Mouse (Mus musculus) megakaryocyte progenitor cell, adult 5-6 weeks (primary cell): ENCODE results near the gene Hist1h4f. TPM values are rescaled to one million over a fixed set of nuclear protein-coding genes. Genes with fewer than 3 reads are reported as not detected.

Source experiments
- ATAC-seq: replicated peaks from 2 replicates; pipeline ENCODE4 v1.8.0; 2016; ENCODE audit warnings: mild to moderate bottlenecking, moderate TSS enrichment, inconsistent platforms; ENCODE audit not compliant: poor library complexity
- total RNA-seq, 2 experiments: library from RNA; stranded (forward) in 1 of 2; stranded (reverse) in 1 of 2; fragments of 157-497, 149-512 nt in 1 of 2; fragments of 200-1000 nt in 1 of 2; gene quantifications; 2 replicates each; pipeline versions ENCODE4 v1.2.3 to v1.2.4; 2015 to 2017

Hist1h4f gene
- total RNA-seq, 2 experiments from 2014 or later: 71.9 to 2,180 TPM

DNA sequence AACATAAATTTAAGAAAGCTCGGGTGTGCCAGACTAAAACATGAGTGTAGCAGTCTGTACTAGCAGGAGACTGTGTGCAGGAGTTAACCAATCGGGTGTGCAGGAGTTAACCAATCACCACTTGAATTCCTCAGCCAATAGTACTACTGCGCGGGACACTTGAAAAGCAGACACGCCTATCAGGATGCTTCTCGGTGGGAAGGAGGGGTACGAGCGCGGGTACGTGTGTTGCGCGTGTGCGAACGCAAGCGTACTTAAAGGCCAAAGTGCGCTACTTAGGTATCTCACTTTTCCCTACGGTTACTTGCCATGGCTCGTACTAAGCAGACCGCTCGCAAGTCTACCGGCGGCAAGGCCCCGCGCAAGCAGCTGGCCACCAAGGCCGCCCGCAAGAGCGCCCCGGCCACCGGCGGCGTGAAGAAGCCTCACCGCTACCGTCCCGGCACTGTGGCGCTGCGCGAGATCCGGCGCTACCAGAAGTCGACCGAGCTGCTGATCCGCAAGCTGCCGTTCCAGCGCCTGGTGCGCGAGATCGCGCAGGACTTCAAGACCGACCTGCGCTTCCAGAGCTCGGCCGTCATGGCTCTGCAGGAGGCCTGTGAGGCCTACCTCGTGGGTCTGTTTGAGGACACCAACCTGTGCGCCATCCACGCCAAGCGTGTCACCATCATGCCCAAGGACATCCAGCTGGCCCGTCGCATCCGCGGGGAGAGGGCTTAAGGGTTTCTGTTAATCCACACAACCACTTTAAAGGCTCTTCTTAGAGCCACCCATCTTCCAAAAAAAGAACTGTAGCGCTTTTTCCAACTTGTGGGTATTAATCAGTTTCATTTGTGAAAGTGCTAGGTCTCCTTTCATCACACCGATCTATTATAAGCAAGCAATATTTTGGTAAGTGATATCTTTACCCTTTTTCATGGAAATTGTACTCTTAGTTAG, 16.0 kb downstream of the Hist1h4f start, which contains the start of gene Hist1h3g:
Gene Hist1h3g (plus strand): TSS at position 286 of the 939 bp plus-strand sequence.
- peak; percentile 62 for ATAC-seq

DNA sequence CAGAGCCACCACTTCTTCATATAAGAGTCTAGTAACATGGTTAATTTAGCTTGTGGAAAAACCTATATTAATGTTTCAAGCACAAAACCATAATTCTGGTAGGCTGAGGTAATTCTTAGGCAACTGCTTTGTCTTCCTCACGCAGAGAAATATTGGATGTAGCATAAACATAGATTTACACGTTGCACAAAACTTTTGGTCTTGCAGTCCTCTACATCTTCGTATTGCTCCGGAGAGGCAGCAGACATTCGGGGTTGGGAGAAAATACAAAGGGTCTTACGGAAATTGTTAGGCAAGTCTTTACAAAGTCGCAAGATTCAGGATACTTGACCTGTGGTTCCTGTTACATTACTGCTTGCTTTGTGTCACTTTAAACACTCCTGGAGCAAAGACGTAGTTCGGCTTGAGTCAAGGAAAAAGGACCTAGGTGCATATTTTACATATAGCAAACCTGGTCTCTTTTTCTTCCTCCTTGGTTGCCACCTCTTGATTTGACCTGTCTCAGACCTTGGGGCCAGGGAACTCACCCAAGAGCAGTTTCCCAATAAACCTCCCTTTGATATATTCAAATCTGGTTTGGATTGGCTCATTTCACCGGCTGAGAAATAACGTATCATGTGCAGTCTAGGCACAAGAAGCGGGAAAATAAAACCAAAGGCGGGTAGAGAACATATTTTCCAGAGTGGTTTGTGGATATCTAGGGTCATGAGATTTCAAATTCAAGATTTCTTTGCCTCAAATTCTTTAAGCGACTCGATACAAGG, 16.9 kb downstream of the Hist1h4f start:
- ATAC-seq: peak; percentile 8

DNA sequence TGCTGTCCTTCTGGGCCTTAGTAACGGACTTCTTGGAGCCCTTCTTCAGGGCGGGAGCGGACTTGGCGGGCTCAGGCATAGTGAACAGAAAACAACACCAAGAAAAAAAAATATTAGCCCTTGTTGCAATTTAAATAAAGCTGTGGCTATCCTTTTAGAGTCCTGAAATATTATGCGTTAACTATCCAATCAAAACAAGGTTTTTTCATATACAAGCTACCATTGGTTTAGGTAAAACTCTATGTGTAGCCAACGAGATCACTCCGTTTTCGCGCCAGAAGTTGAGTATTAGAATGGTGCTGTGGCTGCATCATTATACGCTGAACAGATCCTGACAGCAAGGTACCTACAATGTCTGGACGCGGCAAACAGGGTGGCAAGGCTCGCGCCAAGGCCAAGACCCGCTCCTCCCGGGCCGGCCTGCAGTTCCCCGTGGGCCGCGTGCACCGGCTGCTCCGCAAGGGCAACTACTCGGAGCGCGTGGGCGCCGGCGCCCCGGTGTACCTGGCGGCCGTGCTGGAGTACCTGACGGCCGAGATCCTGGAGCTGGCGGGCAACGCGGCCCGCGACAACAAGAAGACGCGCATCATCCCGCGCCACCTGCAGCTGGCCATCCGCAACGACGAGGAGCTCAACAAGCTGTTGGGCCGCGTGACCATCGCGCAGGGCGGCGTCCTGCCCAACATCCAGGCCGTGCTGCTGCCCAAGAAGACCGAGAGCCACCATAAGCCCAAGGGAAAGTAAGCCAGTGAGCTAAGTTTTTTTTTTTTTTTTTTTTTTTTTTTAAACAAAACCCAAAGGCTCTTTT, 17.7 kb downstream of the Hist1h4f start, which contains the start of gene Hist1h2af:
Gene Hist1h2af (plus strand): TSS at position 347 of the 808 bp plus-strand sequence.
- ATAC-seq: peak; percentile 33

DNA sequence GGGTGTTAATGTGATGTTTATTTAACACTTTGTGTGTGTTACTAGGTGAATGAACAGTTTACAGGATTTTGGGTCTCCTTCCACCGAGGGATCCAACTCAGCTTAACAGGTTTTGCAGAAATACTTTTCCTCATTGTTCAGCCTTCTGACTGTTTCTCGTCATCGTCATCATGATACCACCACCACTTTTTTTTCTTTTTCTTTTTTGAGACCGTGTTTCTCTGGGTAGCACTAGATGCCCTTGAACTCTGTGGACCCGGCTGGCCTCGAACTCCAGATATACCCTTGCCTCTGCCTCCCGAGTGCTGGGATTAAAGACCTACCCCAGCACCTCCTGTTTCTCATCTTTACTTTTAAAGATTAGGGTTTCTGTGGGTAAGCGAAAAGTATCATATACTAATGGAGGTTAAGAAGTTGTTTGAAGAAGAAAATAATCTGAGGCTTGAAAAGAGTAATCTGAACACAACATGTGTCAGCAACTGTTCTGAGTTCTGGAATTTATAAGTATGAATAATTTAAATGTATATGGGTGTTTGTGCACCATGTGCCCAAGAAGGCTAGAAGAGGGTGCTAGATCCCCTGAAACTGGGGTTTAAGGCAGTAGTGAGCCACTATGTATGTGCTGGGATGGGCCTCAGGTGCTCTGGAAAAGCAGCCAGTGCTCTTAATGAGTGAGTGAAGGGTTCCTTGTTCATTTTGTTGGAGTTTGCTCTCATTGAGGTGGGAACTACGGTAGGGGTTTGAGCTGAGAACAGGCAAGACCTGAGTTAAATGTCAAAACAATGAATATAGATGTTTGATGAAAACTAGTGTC, 19.0 kb downstream of the Hist1h4f start:
- ATAC-seq: no peak

DNA sequence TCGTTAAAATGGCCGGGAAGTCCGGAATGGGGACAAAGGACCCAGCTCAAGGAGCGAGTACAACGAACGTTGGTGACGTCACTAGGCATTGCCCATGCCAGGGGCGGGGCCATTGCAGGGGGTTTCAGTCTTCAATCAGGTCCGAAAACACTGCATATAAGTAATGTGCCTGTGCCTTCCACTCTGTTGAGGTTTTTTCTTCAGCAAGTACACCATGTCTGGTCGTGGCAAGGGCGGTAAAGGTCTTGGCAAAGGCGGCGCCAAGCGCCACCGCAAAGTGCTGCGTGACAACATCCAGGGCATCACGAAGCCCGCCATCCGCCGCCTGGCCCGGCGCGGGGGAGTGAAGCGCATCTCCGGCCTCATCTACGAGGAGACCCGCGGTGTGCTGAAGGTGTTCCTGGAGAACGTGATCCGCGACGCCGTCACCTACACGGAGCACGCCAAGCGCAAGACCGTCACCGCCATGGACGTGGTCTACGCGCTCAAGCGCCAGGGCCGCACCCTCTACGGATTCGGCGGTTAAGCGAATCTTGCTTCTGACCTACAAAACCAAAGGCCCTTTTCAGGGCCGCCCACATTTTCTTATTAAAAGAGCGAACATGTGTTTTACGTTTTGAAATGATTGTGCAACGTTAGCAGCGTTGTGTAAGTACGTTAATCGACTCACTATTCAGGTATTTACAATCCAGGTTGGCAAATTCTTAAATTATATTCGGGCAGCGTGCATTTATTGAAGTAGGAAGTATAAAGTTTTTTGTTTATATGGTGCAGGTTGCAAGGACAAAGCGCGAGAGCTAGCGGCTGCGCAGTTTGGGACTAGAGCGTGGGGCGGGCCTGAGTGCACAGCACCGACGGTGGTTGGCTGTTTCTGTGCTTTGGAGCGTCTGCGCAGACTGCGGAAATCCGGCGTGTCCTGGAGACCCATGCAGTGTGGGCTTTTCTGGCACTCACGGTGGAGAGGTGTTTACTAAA, 20.3 kb downstream of the Hist1h4f start, which contains the start of gene Hist1h4h:
Gene Hist1h4h (plus strand): TSS at position 150 of the 975 bp plus-strand sequence.
- ATAC-seq: peak; percentile 52

DNA sequence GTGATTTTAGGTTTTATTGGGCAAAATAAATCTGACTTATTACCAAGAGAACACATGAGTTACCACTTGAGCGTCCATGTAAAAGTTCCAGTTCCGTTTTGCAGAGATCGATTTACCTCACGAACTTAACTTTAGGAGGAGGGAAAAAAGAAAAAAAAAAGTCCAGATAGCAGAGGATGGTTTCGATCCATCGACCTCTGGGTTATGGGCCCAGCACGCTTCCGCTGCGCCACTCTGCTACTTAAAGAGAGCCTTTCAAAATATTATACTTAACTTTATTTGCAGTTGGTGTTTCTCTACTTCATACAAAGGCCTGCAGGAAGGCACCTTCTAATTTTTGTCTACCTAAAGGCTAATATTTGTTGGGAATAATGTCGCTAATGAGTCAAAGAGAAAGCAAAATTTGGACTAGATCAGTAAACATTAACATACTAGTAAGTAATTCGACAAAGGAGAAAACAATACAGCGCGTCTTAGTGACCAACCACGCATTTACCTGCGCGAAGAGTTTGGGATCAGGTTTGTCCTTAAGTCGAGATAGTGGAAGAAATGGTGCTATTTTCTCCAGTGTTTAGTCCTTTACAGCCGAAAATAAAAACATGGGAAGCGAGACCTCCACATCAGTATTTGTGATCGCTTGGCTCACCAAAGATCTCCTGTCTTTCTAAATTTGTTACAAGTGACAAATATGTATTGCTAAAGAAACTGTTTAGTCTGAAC, 21.1 kb downstream of the Hist1h4f start:
- no peak for ATAC-seq

DNA sequence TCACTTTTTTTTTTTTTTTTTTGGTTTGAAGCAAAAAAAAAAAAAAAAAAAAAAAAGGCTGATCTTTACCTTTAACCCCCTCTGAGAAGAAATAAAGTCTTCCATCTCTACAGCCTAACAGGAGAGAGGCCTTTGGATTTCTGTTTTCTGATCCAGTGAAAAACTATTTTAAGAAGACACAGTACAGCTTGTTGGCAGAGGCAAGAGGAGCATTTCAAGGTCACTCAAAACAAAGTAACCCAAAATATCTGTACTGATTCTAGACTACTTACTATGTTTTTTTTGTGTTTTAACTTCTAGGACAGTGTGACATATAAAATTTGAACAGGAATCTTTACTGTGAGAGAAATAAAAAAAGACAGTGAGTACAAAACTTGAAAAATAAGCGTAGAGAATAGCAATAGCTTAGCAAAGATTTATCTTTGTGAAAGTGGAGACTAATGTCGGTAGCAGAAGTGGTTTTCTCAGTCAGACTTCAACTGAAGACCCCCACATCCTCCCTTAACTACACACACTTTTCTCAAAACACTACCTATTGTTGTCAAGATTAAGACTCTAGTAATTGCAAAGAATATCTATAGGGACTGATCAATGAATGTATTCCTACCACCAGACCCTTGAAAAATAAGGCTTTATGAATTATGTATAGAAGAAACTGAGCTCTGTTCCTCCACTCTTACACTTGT, 21.8 kb downstream of the Hist1h4f start:
- ATAC-seq: no peak

DNA sequence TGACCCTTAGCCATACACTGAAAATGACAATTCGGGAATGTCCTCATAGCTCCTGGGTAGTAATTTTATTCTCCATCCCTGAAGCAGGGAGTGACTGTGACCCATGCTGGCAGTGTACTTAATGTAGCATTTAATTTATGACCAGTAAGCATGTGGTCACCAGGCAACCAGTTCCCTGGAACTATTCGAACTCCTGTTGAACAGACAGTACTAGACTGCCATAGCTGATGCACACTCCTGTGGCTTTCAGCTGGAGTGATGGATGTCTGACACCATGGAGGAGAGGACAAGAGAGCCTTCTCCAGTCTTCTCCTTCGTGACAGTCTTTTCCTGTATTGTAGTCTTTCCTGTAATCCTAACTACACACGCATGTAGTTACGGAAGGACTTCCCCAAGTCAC, 22.4 kb downstream of the Hist1h4f start:
- no peak for ATAC-seq

DNA sequence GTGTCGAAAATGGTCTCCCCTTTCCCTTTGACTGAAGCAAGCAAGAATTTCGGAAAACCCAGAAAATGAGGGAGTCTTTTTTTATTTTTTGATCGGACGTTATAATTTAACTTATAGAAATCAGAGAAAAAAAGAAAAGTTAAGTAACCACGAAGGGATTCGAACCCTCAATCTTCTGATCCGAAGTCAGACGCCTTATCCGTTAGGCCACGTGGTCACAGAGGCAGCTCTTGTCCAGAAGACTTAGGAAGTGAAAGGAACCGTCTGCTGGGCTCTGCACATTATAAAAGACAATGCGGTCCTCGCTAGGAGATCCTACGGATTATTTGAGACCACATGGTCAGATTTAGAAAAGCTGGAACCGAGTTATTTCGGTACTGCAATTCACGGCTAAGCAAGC, 25.1 kb downstream of the Hist1h4f start:
- peak; percentile 43 for ATAC-seq

DNA sequence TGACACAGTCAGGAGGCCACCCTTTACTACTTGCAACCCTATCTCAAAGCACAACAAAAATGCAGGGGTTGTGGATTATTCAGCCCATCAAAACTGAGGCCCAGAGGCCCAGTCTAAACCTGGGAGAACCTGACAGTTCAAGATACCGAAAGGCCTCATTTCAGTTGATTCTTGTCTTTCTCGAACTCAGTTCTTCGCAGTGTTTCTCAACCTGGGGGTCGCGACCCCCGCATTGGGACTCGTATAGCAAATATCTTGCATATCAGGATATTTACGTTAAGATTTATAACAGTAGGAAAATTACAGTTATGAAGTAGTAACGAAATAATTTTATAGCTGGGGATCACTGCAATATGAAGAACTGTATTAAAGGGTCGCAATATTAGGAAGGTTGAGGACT, 25.5 kb downstream of the Hist1h4f start:
- ATAC-seq: no peak

DNA sequence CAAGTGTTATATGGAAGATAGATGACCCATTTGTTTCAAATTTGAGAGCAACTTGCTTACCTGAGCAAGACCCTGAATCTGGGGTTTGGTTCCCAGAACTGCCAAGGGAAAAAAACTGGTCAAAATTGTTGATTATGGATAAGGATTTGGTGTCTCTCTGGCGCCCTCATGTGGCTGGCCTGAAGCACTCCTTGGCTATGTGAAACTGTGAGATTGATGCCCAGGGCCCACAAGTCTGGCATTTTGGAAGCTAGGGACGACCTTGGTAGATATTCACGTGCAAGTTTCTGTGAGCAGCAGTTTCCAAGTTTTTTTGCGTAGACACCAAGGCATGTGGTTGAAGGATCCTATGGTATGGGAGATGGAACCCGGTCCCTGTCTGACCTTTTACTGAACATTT, 26.8 kb downstream of the Hist1h4f start:
- ATAC-seq: peak; percentile 69

DNA sequence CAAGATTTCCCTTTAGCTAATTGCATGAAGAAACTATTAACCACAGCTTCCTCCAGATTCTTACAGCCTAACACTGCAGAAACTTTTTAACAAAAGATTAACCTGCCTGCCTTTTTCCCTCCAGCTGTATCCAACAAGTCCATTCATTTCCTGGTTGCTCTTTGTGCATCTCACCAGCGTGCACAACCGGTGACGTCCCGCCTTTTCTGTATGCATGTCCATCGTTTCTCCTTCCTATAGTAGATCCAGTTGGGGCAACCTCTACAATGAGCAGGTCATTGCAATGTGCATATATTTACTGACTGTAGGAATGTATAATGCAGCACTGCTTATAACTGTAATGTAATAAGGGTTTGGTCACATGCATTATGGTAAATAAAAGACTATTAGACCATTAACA, 27.5 kb downstream of the Hist1h4f start:
- ATAC-seq: no peak

DNA sequence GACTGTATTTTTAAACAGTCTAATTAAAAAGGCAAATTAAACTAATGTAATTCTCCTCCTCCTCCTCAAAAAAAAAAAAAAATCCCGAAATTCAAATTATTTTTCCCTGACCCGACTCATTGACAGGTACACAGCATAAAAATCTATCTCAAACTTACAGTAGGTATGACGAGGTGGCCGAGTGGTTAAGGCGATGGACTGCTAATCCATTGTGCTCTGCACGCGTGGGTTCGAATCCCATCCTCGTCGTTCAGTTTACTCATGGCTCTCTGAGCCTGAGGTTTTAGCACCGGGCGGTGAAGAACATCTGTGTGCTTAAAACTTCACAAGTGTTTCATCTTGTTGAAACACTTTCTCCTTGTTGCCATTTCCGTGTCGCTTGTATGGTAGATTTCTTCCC, 29.7 kb downstream of the Hist1h4f start:
- ATAC-seq: peak; percentile 35

DNA sequence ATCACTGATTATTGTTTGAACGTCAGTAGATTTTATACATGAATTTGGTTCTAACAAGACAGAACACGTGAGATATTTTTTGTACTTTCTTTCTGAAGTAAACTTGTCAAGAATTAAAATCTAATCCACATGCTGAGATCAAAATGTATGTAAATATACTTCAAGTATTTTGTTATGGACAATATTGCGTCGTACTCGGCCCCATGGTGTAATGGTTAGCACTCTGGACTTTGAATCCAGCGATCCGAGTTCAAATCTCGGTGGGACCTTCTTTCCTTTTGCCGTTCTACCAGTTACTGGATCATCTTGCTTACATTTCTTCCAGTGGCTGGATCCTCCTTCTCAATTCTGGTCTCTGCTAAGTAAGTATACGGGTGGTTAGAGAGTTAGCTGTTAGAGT, 32.0 kb downstream of the Hist1h4f start:
- peak; percentile 35 for ATAC-seq

DNA sequence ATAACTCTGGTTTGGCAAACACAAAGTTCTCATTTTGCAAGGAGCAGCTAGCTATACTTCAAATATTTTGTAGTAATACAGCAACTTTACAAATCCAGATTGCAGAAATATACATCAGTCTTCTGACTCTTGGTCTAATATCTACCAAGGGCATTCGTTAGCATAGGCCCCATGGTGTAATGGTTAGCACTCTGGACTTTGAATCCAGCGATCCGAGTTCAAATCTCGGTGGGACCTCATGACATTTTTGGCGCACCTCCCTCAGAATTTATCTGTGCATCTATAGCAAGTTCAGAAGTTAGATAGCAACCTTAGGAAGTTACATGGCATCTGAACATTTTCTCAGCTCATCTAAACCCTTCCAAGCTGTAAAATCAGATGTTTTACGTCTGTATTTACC, 32.6 kb downstream of the Hist1h4f start:
- peak; percentile 45 for ATAC-seq

DNA sequence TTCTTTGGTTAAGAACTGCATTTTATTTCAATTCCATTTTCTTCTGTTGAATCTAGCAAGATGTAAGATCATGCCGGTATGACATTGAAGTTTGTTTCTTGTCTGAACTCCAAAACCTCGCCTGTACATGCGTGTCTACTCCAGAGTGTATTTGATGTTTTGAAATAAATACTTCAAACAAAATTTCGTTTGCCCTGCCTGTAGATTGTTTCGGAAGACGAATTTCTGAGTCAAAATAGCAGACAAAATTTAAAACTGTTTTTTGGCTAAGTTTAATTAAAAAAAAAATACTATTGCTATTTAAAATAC, 33.2 kb downstream of the Hist1h4f start:
- no peak for ATAC-seq

DNA sequence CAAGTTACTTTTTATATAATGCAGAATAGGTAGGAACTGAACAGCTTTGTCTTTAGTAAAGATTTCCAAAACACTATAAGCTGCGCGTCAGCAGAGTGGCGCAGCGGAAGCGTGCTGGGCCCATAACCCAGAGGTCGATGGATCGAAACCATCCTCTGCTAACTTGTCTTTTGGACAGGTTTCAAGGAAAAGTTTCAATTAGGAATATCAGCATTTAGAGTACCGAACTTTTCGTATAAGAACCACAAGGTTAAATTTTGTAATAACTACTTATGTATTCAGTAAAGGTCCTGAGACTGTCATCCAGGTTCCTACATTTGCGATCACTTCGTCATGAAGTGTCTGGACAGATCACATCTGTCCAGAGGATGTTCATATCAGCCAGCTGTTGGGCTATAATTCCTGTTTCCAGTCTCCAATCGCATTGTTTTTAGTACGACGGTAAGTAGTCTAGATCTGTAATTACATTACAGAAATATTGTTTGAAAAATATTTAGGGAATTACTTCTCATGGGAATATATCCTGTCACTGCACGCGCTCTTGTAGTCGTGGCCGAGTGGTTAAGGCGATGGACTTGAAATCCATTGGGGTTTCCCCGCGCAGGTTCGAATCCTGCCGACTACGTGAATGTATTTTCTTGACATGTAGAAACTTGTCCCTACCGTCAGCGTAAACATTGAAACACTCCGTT, 33.7 kb downstream of the Hist1h4f start:
- ATAC-seq: peak; percentile 49
